Mouse (Mus musculus): Measurements from ENCODE around the gene Jazf1.

Jazf1 gene

DNA sequence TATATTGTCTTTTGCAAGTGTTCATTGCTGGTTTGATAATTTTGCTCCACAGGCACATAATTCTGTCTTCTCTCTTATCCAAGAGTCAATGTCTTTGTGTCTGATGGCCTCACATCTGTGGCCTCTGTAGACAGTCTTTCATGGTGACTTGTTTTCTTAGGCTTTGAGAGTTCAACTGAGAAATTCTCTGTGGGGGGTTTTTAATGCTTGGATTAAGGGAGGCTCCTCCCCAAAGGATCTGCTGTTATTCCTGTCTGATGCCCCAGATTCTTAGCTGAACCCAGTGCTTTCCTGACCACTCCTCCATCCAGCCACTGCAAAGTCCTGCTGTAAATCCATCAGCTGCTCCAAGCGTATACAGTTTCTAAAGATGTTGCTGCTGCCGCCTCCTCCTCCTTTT lies 112.3 kb downstream of the Jazf1 start:
- no peak for DNase-seq (ENCODE audit: low read depth, low spot score)

DNA sequence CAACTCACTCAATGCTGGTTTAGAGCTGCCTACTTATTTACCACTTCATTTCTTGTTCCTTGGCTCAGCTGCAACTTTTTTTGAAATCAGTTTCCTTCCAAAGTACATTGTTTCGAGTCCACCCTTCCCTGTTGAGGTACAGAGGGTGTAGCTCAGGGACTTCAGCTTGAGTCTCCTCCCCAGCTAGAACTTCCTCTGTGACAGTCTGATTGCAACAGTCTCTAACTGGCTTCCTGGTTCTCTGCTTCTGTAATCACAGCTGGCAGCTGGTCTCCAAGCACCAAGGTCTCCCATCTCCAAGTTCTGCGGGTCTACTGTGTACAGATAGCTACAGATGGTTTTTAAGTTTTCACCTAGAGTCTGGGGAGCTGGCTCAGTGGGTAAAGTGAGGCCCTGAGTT lies 113.1 kb downstream of the Jazf1 start:
- DNase-seq (ENCODE audit: low read depth, low spot score): no peak

DNA sequence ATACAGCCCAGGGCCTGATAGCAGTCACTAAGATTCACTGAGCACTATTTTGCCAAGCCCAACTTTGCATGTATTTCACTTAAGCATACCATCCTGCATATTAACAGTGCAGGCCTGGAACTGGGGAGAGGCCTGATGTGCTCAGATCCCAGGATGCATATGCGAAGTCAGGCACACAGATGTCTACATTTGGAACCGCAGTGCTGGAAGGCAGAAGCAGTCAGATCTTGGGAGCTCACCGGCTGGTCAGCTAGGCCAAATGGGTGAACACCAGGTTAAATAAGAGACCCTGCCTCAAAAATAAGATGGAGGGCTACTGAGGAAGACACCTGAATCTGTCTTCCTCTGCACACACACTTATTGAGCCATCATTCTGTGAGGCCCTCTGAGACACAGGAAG lies 113.6 kb downstream of the Jazf1 start:
- no peak for DNase-seq (ENCODE audit: low read depth, low spot score)

DNA sequence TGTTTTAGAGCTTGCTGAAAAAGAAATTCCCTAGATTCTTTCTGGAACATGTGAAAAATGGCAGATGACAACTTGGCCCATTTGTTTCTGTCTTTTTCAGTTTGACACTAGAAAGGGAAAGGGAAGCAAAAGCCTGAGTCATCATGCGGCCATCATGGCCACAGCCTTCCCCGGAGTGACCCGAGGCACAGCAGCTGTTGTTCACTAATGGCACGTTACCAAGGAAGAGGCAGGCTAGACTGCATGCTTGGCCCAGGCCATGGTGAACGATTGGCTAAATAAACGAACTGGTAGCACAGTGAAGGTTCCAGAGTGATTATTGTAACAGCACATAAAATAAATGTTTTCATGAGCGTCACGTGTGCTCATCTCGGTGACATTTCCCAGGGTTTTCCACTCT lies 114.0 kb downstream of the Jazf1 start:
- DNase-seq (ENCODE audit: low read depth, low spot score): no peak

DNA sequence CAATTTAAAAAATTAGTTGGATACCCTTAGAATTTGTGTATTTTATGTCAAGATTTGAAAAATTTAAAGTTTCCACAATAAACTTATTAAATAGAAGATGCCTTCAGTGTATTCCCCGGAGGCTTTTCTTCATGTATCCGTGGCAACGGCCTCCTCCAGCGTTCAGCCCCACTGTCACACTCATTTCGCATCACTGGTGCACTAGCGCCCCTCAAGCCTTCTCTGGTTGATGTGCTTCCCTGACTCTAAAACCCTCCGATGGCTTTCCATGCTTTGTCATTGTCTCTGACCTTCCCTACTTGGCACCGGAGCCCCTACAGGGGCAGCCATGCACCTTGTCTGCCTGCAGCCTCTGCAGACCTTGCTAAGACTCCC lies 115.9 kb downstream of the Jazf1 start:
- no peak for DNase-seq (ENCODE audit: low read depth, low spot score)

DNA sequence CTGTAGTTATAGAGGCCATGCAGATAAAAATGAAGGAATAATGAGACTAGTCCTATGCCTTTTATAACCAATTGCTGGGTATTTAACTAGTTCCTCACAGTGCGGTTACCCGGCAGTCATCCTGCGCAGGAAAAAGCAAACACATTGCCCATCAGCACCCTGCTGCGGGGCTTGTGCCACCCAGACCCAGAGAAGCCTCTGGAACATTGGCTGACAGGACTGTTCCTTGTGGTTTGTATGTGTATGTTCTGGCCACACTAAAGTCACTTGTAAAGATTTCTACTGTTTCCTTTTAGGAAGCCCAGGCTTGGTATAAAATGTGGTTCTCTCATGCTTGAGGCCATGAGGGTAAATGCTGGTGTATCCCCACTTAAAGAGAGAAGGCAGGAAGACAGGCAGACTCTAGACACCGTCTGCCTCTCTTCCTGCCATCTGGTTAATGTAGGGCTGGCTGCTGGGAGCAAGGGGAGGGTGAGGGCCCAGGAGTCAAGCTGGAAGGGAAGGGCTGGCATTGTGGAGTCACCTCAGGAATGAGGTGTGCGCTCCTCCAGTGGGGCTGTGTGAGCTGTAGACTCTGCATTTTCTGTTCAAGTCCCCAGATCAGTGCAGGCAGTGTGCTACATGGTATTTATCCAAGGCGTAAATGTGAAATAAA lies 116.4 kb downstream of the Jazf1 start:
- DNase-seq (ENCODE audit: low read depth, low spot score): no peak

DNA sequence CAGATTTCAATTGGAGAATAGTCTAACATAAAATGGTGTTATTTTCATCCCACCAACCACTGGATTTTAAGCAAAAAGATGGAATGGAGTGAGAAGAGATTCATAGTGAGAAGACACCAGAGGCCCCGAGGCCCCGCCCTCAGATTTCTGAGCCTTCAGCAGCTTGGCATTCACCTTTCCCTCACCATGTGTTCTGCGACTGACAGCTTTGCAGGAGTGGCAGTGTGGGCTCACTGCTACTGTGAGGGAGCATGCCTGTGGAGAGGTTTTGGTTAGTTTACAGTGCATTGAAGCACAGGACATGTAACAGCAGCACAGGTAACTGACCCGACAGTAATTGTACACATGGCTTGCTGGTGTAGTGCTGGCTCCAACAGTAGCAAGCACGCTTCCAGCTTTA lies 118.1 kb downstream of the Jazf1 start:
- no peak for DNase-seq (ENCODE audit: low read depth, low spot score)

DNA sequence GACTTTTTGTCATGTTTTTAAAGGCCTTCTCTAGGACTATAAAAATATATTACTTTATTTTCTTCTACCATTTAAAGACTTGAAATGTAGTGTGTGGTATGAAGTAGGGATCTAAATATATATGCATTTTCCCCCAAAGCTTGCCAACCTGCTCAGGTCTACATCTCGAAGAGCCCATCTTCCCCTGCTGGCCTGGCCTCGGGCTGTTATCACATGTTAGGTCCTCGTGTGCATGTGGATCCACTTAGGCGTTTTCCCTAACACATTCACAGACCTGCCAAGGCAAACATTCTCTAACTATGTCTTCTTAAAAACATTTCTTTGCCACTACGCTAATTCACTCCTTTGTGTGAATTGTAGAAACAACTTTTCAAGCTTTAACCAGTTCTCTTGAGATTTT lies 125.9 kb downstream of the Jazf1 start:
- DNase-seq (ENCODE audit: low read depth, low spot score): no peak

DNA sequence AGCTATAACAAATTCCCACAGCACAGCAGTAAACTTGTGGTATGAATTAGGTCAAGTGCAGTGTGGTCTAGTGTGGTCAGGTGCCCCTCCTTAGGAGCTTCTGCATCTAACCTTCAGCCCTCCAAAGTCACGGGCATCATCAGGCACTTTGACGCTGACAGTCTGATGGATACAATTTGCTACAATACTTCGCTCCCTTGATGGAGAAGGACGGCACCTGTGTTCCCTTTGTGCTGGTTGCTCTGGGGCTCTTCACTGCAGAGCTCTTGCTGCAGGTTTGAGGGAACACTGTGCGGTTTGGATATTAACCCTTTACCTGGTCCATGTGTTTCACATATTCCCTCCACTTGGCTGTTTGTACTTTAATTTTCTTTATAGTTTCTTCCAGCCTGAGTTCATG lies 126.3 kb downstream of the Jazf1 start:
- no peak for DNase-seq (ENCODE audit: low read depth, low spot score)

DNA sequence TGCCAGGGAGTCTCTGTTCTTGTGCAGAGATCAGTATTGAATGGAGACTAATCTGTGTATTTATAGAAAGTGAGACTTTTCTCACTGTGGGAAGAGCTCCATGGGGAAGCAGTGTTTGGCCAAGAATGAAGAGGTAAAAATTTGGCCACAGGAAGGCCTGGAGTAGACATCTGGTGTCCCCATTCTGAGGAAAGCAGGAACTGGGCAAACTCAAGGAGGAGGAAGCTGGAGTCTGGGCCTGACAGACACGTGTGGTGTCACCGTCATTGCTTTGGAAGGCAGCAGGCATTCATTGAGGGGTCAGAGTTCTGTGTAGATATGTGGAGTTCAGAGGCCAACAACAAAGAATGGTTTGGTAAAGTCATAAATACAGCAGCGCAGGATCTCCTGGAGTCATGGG lies 130.5 kb downstream of the Jazf1 start:
- DNase-seq (ENCODE audit: low read depth, low spot score): no peak

DNA sequence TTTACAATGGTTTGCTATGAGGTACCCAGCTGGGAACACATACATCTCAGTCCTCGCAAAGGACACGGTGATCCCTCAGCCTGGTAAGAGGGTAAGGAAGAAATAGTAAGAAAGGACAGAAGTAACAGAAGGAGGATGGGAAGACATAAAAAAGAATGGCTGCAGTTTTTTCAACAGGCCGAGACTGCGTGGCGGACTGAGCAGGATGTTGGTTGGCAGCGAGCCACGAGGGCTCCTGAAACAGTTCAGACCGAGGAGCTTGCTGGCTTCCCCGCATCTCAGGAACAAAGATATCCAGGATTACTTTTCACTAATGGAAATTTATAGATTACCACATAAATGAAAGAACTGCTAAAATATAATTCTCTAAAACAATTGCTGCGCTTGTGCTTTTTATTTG lies 131.4 kb downstream of the Jazf1 start:
- DNase-seq (ENCODE audit: low read depth, low spot score): no peak

DNA sequence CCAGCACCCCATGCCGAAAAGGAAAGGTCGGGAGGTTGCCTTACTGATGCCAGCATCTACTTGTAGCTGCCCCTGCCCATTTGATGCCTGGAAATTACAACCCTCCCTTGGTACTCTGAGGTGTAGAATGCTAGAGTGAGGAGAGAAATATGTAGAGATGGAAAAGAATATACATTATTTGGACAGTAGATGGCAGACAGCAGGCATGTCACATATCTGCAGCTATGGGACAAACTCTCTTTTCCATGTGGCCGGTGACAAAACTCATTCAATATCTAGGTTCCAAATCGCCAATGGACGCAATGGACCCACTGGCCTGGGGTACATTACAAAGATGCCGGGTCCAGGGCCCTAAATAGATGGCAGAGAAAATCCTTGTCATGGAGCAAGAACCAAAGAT lies 134.4 kb downstream of the Jazf1 start:
- no peak for DNase-seq (ENCODE audit: low read depth, low spot score)

DNA sequence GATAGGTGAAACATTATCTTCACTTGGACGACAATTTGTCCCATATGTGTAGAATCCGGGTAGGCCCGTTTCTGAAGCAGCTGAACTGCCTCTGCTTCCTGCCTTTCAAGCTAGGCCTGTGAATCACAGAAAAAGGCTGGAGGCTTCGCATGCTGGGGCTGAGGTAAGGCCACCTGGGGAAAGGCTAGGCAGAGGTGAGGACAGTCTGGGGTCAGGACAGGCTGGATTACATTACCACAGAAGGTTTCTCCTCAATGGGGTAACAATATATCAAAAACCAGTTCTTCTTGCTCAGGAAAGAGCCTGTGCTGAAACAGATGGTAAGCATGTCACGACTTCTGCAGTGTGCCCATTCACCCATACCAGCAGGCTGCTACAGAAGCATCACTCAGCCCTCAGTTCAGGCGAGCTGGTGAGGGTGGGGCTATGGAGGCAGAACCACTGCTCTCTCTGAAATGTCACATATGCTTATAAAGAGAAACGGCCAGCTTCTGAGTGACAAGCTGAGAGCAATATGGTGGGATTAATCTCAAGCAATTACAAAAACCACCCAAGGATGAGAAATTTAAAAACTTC lies 135.7 kb downstream of the Jazf1 start:
- no peak for DNase-seq (ENCODE audit: low read depth, low spot score)

DNA sequence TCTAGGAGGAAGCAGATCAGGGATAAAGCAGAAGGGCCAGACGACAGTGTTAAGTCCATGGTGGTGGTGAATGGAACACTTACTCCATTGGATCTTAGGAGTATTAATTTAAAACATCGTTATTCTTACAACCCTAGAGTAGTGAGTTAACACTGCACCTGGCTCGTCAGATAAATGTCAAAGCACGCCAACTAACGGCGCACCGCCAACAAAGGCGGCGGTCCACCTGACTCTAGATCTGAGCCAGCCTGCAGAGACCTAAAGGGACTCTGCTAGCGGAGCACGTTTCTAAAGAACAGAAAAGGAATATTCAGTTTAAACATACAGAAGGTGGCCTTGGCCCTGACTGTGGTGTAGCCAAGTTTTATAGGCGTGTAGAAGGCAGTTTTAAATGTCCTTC lies 139.1 kb downstream of the Jazf1 start:
- DNase-seq (ENCODE audit: low read depth, low spot score): no peak

DNA sequence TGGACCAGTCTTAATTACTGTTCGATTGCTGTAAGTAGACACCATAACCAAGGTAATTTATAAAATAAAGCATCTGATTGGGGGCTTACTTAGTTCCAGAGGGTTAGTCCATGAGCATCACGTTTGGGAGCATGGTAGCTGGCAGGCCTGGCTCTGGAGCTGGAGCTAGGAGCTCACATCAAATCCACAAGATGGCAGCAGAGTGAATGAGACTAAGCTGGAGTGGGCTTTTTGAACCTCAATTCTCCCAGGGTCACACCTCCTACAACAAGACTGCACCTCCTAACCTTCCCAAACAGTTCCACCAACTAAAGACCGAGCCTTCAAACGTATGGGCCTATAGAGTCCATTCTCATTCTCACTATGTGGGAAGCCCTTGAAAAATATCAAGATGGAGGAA lies 141.5 kb downstream of the Jazf1 start:
- no peak for DNase-seq (ENCODE audit: low read depth, low spot score)

DNA sequence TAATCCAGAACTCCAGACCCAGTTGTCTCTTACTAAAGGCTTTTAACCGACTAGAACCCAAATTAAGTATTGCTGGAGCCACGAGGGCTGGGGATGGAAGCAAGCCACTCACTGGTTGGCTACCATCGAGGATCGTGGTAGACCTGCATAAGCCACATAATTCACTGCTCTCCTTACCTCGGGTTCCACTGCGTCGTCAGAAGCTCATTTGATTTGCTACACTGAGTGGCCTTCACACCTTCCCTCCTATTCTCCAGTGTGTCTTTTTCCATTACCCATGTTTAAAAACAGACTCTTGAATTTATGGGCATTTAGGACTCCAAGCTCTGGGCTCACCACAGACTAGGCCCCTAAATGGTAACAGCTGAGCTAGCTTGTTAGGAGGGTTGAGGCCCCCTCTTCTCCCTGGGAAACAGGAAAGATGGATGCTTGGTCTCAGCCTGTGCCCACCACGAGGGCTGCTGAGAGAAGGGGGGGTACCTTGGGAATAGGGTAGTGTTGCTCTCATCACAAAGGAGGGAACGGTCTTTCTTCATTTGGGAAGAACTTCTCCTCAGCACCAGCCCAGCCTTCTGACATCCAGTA lies 142.9 kb downstream of the Jazf1 start:
- no peak for DNase-seq (ENCODE audit: low read depth, low spot score)

DNA sequence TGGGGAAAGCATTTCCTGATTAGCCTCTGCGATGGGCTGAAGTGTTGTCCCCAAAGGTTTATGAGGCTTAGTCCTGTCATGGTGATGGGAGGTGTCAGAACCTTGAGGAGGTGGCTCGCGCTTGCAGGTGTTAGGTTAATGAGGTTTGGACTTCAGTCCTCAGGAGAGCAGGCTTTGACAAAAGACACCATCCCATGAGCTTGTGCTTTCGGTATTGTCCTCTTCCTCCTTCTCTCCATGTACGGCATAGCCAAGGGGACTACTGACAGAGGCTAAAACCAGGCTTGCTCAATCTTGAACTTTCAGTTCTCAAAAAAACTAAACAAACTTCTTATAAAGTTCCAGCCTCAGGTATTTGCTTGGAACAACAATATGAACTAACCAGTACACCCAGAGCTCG lies 147.2 kb downstream of the Jazf1 start:
- DNase-seq (ENCODE audit: low read depth, low spot score): no peak

DNA sequence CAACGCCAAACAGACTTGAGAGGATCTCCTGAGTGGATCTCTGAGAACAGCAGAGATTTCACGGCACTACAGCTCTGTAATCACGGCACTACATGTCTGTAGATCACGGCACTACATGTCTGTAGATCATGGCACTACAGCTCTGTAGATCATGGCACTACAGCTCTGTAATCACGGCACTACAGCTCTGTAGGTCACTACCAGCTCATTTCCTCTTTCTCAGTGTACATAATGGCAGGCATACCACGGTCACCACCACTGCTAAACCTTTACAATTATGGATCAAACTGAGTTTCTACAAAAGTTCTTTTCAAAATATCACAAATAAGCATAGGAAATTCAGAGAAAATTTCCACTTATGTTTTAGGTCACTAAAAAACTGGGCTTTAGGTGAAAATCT lies 147.7 kb downstream of the Jazf1 start:
- no peak for DNase-seq (ENCODE audit: low read depth, low spot score)

DNA sequence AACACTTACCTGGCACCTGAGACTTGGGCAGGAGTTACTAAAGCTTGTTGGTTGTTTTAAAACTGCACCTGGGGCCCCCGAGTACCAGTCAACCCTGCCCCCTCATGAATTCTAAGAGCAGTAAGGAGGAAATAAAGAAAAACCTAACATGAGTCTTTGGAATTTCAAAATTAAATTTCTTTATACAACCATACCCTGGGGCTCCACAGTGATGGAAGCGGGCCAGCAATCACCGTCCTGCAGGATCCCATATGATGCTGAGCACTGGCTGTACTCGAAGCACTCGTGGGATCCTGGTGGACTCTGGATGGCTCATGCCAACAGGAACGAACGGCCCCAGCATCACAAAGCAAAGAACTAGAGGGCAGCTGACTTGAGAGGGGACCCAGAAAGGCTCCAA lies 149.0 kb downstream of the Jazf1 start:
- DNase-seq (ENCODE audit: low read depth, low spot score): no peak

DNA sequence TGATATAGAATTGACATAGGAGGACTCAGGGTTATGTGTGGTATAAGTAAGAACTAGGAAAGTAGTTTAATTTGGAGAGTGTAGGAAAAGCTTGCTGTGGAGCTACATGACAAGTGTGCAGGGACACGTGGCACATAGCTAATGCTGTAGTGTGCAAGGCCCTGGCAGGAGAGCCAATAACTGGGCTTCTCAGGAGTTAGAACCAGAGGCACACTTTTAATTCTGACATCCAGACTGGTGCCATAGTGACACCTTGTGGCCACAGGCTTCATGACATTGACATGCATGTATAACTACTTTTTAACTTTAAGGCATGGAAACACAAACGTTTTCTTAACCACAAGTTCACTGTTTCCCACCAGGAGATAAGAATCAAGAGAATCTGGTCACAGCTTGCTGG lies 149.5 kb downstream of the Jazf1 start:
- no peak for DNase-seq (ENCODE audit: low read depth, low spot score)

DNA sequence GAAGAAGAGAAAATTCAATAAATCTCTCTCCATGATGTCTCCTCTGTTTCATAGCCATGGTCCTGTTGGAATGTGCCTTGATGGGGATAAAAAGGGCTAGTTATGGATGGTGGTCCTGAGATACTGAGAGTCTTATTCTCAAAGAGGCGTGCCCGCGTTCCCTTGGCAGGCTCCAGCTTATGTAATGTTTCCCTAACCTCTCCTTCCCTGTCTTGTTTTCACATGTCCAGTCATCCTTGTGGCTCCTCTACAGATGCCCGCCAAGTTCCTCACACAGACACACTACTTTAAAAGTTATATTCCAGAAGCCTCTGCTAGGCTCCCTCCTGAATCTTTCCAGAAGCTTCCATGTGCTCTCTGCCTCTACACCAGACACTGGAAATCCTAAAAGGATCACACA lies 151.0 kb downstream of the Jazf1 start:
- no peak for DNase-seq (ENCODE audit: low read depth, low spot score)

DNA sequence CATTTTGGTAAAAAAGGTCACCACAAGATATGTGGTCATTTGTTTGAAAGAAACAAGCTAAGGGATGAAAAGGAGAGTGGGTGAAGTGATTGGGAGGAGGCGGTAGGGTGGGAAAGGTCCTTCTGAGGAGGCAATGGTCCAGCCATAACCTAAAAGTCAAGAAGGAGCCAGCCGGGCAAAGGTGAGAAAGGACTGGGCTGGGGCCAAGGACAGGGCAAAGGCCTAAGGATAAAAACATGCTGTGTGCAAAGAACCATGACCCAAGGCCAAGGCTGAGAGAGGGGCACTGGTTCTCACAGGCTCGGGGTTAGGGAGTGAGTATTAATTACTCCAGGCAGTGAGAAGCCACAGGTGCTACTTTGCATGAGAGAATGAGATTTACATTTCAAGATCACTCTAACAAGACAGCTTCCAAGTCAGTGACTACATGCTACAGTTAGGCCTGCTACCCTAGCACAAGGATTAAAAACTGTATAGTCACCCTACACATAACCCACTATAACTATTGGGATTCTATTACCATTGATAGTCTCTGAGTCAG lies 151.5 kb downstream of the Jazf1 start:
- no peak for DNase-seq (ENCODE audit: low read depth, low spot score)

DNA sequence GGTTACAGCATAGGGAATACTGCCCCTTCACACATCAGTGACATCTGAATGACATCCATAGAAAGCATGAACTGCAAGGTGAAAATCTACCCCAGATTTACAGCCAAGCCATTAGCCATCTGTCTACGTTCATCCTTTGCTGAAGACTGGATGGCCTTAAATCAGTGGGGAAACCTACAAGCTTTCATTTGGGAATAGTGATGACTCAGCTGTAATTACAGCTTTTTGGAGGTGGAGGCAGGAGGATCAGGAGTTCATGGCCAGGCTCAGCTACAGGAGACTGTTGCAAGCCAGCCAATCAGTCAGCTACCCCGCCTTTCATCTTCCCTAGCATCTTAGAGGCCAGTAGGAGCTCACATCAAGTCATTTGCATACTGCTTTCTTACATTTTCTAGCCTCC lies 153.5 kb downstream of the Jazf1 start:
- no peak for DNase-seq (ENCODE audit: low read depth, low spot score)

Data from WW6 (cell line).